In genomic region chr12:44931716-44932115, GRCm38 (mm10) we compare ENCODE assay signal across 13 mouse cellular contexts.
"Had no signal": no experiment of that assay in that cellular context is flagged by ENCODE, and none has a peak within 500 bp of the region (broad histone marks: within the 10 kb centered on the region; RNA-seq: fewer than 3 reads in every experiment).

No protein-coding gene starts in this region.

- ATAC-seq: intestine, embryonic 16.5 days had no signal

- H3K27ac ChIP-seq: kidney, postnatal 0 days; left cerebral cortex, adult 2 months; liver, embryonic 13.5 days; lung, embryonic 15.5 days; macrophage; midbrain, embryonic 13.5 days; stomach, postnatal 0 days had no signal

- H3K9me3 ChIP-seq: liver, embryonic 13.5 days; lung, embryonic 15.5 days; midbrain, embryonic 13.5 days had no signal

- H3K4me1 ChIP-seq: liver, embryonic 13.5 days; lung, embryonic 15.5 days had no signal

- H3K9ac ChIP-seq: liver, embryonic 13.5 days; lung, embryonic 15.5 days; midbrain, embryonic 13.5 days had no signal

- H3K4me3 ChIP-seq: left cerebral cortex, adult 2 months; liver, embryonic 13.5 days; lung, embryonic 15.5 days; midbrain, embryonic 13.5 days had no signal

- H3K4me2 ChIP-seq: liver, embryonic 13.5 days; lung, embryonic 15.5 days; midbrain, embryonic 13.5 days had no signal

- H3K27me3 ChIP-seq: liver, embryonic 13.5 days; lung, embryonic 15.5 days; midbrain, embryonic 13.5 days had no signal

- H3K36me3 ChIP-seq: liver, embryonic 13.5 days; lung, embryonic 15.5 days; midbrain, embryonic 13.5 days had no signal

- DNase-seq: kidney, adult 18-20 months; kidney, postnatal 4 days; liver, embryonic 13.5 days; thymus, adult 2 months; thymus, postnatal 14 days; thymus, postnatal 4 days had no signal
